8 mouse cellular contexts compared by ENCODE assay signal in genomic region chr10:61602283-61603033, GRCm38 (mm10). TPM values are rescaled to one million over a fixed set of nuclear protein-coding genes. Genes with fewer than 3 reads are reported as not detected.
DNase-seq lines count a peak whose midpoint lies in the region; ATAC-seq and TF ChIP-seq lines count a peak whose summit lies in the region.

No protein-coding gene starts in this region.

- H3K27ac ChIP-seq in hindbrain, embryonic 14.5 days, result no peak overlapping the region
- no peak overlapping the region for H3K27ac ChIP-seq in limb, embryonic 14.5 days (replicated peaks; ENCODE audit: low read depth, low read length)
- H3K27ac ChIP-seq in midbrain, embryonic 15.5 days, result no peak overlapping the region
- no peak overlapping the region for H3K27ac ChIP-seq in thymus, adult 2 months (ENCODE audit: control insufficient read depth, insufficient read depth, low read length)

- peaks cover 6% of the 10 kb centered on the region for H3K4me1 ChIP-seq in erythroblast, embryonic 14.5 days (ENCODE audit: control insufficient read depth)
- no peaks in the 10 kb centered on the region for H3K4me1 ChIP-seq in hindbrain, embryonic 14.5 days (replicated peaks; ENCODE audit: control insufficient read depth, insufficient read depth, low read length)
- no peaks in the 10 kb centered on the region for H3K4me1 ChIP-seq in limb, embryonic 14.5 days (ENCODE audit: control insufficient read depth, insufficient read depth, low read length)
- H3K4me1 ChIP-seq in midbrain, embryonic 15.5 days, result no peaks in the 10 kb centered on the region; the same call in 1 of the 2 replicates
- peaks cover 3% of the 10 kb centered on the region; the same call in 1 of the 2 replicates for H3K4me1 ChIP-seq in thymus, adult 2 months (replicated peaks; ENCODE audit: control insufficient read depth, insufficient read depth, low read length)

- peak overlapping the region; percentile 43 for H3K4me3 ChIP-seq in erythroblast, embryonic 14.5 days (replicated peaks)
- H3K4me3 ChIP-seq in hindbrain, embryonic 14.5 days (replicated peaks; ENCODE audit: low read length), result no peak overlapping the region
- H3K4me3 ChIP-seq in limb, embryonic 14.5 days (replicated peaks; ENCODE audit: low read length), result no peak overlapping the region
- H3K4me3 ChIP-seq in midbrain, embryonic 15.5 days, result no peak overlapping the region
- H3K4me3 ChIP-seq in thymus, adult 2 months (ENCODE audit: control insufficient read depth, insufficient read depth, low read length), result no peak overlapping the region

- H3K27me3 ChIP-seq in erythroblast, embryonic 14.5 days (ENCODE audit: control insufficient read depth), result peaks cover 18% of the 10 kb centered on the region
- no peaks in the 10 kb centered on the region for H3K27me3 ChIP-seq in hindbrain, embryonic 14.5 days (ENCODE audit: control insufficient read depth, insufficient read depth, low read length)
- no peaks in the 10 kb centered on the region for H3K27me3 ChIP-seq in limb, embryonic 14.5 days (ENCODE audit: control insufficient read depth, insufficient read depth, low read length)
- peaks cover 2% of the 10 kb centered on the region; the same call in 1 of the 2 replicates for H3K27me3 ChIP-seq in midbrain, embryonic 15.5 days (replicated peaks)
- H3K27me3 ChIP-seq in thymus, adult 2 months (ENCODE audit: control insufficient read depth, insufficient read depth, low read length), result no peaks in the 10 kb centered on the region

- TF ChIP-seq POLR2A in limb, embryonic 14.5 days (IDR thresholded peaks at IDR 0.05; ENCODE audit: borderline replicate concordance, extremely low read depth, insufficient read depth, insufficient read length), result no peak
- TF ChIP-seq POLR2A in thymus, adult 2 months (IDR thresholded peaks at IDR 0.05; ENCODE audit: control insufficient read depth, extremely low read depth, insufficient read depth, low read length, poor library complexity), result no peak

- ATAC-seq in hindbrain, embryonic 14.5 days (ENCODE audit: low FRiP score), result peak; percentile 34; the same call in 1 of the 2 replicates
- ATAC-seq in limb, embryonic 14.5 days (ENCODE audit: low FRiP score, low read depth), result no peak
- ATAC-seq in midbrain, embryonic 15.5 days (replicated peaks), result peak; percentile 65

- no peaks in the 10 kb centered on the region for H3K36me3 ChIP-seq in erythroblast, embryonic 14.5 days (ENCODE audit: control insufficient read depth)
- H3K36me3 ChIP-seq in hindbrain, embryonic 14.5 days (replicated peaks; ENCODE audit: control insufficient read depth, insufficient read depth), result no peaks in the 10 kb centered on the region
- no peaks in the 10 kb centered on the region for H3K36me3 ChIP-seq in limb, embryonic 14.5 days (ENCODE audit: control insufficient read depth, insufficient read depth, low read length)
- no peaks in the 10 kb centered on the region for H3K36me3 ChIP-seq in midbrain, embryonic 15.5 days (replicated peaks)
- no peaks in the 10 kb centered on the region for H3K36me3 ChIP-seq in thymus, adult 2 months (ENCODE audit: control insufficient read depth, insufficient read depth, low read length)

- TF ChIP-seq CTCF in thymus, adult 2 months (IDR thresholded peaks at IDR 0.05; ENCODE audit: borderline replicate concordance, control insufficient read depth, extremely low read depth, insufficient read depth, low read length, poor library complexity), result no peak; the same call in 1 of the 2 replicates

- H3K9me3 ChIP-seq in erythroblast, embryonic 14.5 days (ENCODE audit: control insufficient read depth, low read length), result no peaks in the 10 kb centered on the region
- no peaks in the 10 kb centered on the region for H3K9me3 ChIP-seq in hindbrain, embryonic 14.5 days (ENCODE audit: control insufficient read depth, low read length)
- H3K9me3 ChIP-seq in limb, embryonic 14.5 days (ENCODE audit: control insufficient read depth, low read length), result no peaks in the 10 kb centered on the region; the same call in 1 of the 2 replicates
- H3K9me3 ChIP-seq in midbrain, embryonic 15.5 days, result no peaks in the 10 kb centered on the region

- peak overlapping the region; percentile 34 for H3K4me2 ChIP-seq in hindbrain, embryonic 14.5 days (replicated peaks)
- H3K4me2 ChIP-seq in limb, embryonic 14.5 days (replicated peaks; ENCODE audit: low read depth, low read length, severe bottlenecking), result no peak overlapping the region; the same call in 1 of the 2 replicates
- H3K4me2 ChIP-seq in midbrain, embryonic 15.5 days, result peak overlapping the region; percentile 28

- no peak overlapping the region for H3K9ac ChIP-seq in hindbrain, embryonic 14.5 days
- H3K9ac ChIP-seq in limb, embryonic 14.5 days (ENCODE audit: low read depth, low read length, severe bottlenecking), result no peak overlapping the region
- no peak overlapping the region for H3K9ac ChIP-seq in midbrain, embryonic 15.5 days

- 12% methylated on average over 14 of the region's 14 CpGs for WGBS in hindbrain, embryonic 14.5 days
- 15% methylated on average over 14 of the region's 14 CpGs for WGBS in limb, embryonic 14.5 days
- WGBS in midbrain, embryonic 15.5 days, result 12% methylated on average over 14 of the region's 14 CpGs
- WGBS in thymus, adult 2 months, result 16% methylated on average over 14 of the region's 14 CpGs

- peak; percentile 76 for DNase-seq in right cerebral cortex, postnatal 14 days
- no peak for DNase-seq in right cerebral cortex, adult 18-20 months
- peak; percentile 22 to 33 for DNase-seq in adrenal gland, postnatal 4 days (ENCODE audit: low spot score in 2 of 2)
- DNase-seq in hindbrain, embryonic 14.5 days (ENCODE audit: low spot score), result peak; percentile 78
- peak; percentile 80 for DNase-seq in limb, embryonic 14.5 days (ENCODE audit: low spot score)
- peak; percentile 58 for DNase-seq in thymus, adult 2 months

RNA-seq across cellular contexts. Expression of gene Npffr1, which starts 7.2 kb away (rescaled TPM):
- total RNA-seq in adrenal gland, postnatal 4 days (2021), result under 1 TPM; 0.20 to 0.37 TPM
- polyA plus RNA-seq in erythroblast, embryonic 14.5 days (2012), result not detected in 2 replicates
- 0.96 and 1.2 TPM in 2 replicates for polyA plus RNA-seq in hindbrain, embryonic 14.5 days (2014; fragmentation: Nextera tagmentation; extraction: Ambion mirVana)
- polyA plus RNA-seq in limb, embryonic 14.5 days (2012; rRNA removed), result 0.06 and 0.10 TPM in 2 replicates
- 0.06 TPM in 2 replicates for polyA plus RNA-seq in limb, embryonic 14.5 days (2014; fragmentation: Nextera tagmentation; extraction: Ambion mirVana)
- 2.3 and 2.4 TPM in 2 replicates for polyA plus RNA-seq in midbrain, embryonic 15.5 days (2015; fragmentation: Nextera tagmentation; extraction: Ambion mirVana)
- 0.04 and 0.10 TPM in 2 replicates for polyA plus RNA-seq in thymus, adult 2 months (2012; rRNA removed)

RNA-seq across cellular contexts. Expression of gene Ppa1, which starts 45.9 kb away (rescaled TPM):
- total RNA-seq in adrenal gland, postnatal 4 days (2021), result 10 to 100 TPM; 50.1 to 55.6 TPM
- polyA plus RNA-seq in erythroblast, embryonic 14.5 days (2012), result 1.2 and 2.1 TPM in 2 replicates
- 191 and 213 TPM in 2 replicates for polyA plus RNA-seq in hindbrain, embryonic 14.5 days (2014; fragmentation: Nextera tagmentation; extraction: Ambion mirVana)
- polyA plus RNA-seq in limb, embryonic 14.5 days (2012; rRNA removed), result 90.3 and 119 TPM in 2 replicates
- 152 and 161 TPM in 2 replicates for polyA plus RNA-seq in limb, embryonic 14.5 days (2014; fragmentation: Nextera tagmentation; extraction: Ambion mirVana)
- polyA plus RNA-seq in midbrain, embryonic 15.5 days (2015; fragmentation: Nextera tagmentation; extraction: Ambion mirVana), result 209 and 210 TPM in 2 replicates
- 29.9 and 36.1 TPM in 2 replicates for polyA plus RNA-seq in thymus, adult 2 months (2012; rRNA removed)
